Mouse (Mus musculus) CH12.LX (cell line): ENCODE measurements around the gene Fbxo7. TPM values are rescaled to one million over a fixed set of nuclear protein-coding genes. Genes with fewer than 3 reads are reported as not detected.

Experiments
- DNase-seq: peaks from one replicate; pipeline ENCODE4 v3.0.0-alpha.2; 2013; ENCODE audit errors: extremely low read depth
- H3K27ac ChIP-seq: 2 replicates; pipeline ENCODE4 v1.5.1; 2012; ENCODE audit warnings: low read depth, mild to moderate bottlenecking, control low read depth, moderate library complexity; ENCODE audit not compliant: insufficient read depth
- H3K27me3 ChIP-seq: replicated peaks from 2 replicates; pipeline ENCODE3; 2012; ENCODE audit warnings: inconsistent platforms
- H3K36me3 ChIP-seq, 2 experiments: replicated peaks in 1 of 2; 2 replicates each; pipeline versions ENCODE3 to v1.6.1; 2012; ENCODE audit warnings: inconsistent platforms in 1 of 2, low read length in 1 of 2, mild to moderate bottlenecking in 1 of 2, mixed read lengths in 1 of 2, moderate library complexity in 1 of 2; ENCODE audit not compliant: control insufficient read depth in 1 of 2, insufficient read depth in 1 of 2
- H3K4me1 ChIP-seq, 2 experiments: 2 replicates each; pipeline ENCODE4 v1.6.1; 2012; ENCODE audit warnings: inconsistent platforms in 1 of 2, moderate library complexity in 1 of 2; ENCODE audit not compliant: insufficient read depth in 2 of 2, control insufficient read depth in 1 of 2
- H3K4me2 ChIP-seq: 2 replicates; pipeline ENCODE4 v1.6.1; 2012; ENCODE audit warnings: low read depth, mild to moderate bottlenecking, control low read depth; ENCODE audit not compliant: poor library complexity, insufficient read depth, severe bottlenecking
- H3K4me3 ChIP-seq, 3 experiments: fragments of 150-350 bp in 1 of 3; sonication (generic) in 1 of 3; replicated peaks in 1 of 3; 2 replicates each; pipeline versions ENCODE3 to v1.5.1; 2011 to 2012; ENCODE audit warnings: low read depth in 2 of 3, low read length in 2 of 3, mild to moderate bottlenecking in 2 of 3, moderate library complexity in 2 of 3, control low read depth in 1 of 3, improper control_type of control experiment in 1 of 3, inconsistent platforms in 1 of 3, mixed read lengths in 1 of 3; ENCODE audit not compliant: poor library complexity in 1 of 3
- H3K79me2 ChIP-seq: replicated peaks from 2 replicates; pipeline ENCODE4 v1.6.1; 2012; ENCODE audit warnings: mild to moderate bottlenecking, moderate library complexity; ENCODE audit not compliant: control insufficient read depth, poor library complexity, insufficient read depth, severe bottlenecking; ENCODE audit errors: extremely low read depth
- H3K9ac ChIP-seq: 2 replicates; pipeline ENCODE4 v1.6.1; 2012; ENCODE audit warnings: low read depth, mild to moderate bottlenecking, control low read depth, moderate library complexity; ENCODE audit not compliant: insufficient read depth
- H3K9me3 ChIP-seq: replicated peaks from 2 replicates; pipeline ENCODE3; 2012; ENCODE audit warnings: low read length, inconsistent platforms, mixed read lengths
- EP300 ChIP-seq: IDR thresholded peaks from 2 replicates; pipeline ENCODE4 v1.6.1; 2011; ENCODE audit warnings: low read length, improper control_type of control experiment
- IRF4 ChIP-seq: IDR thresholded peaks from 2 replicates; pipeline ENCODE4 v1.6.1; 2014; ENCODE audit warnings: low read depth, mild to moderate bottlenecking, inconsistent platforms, low read length, improper control_type of control experiment
- JUN ChIP-seq: IDR thresholded peaks from 2 replicates; pipeline ENCODE4 v1.6.1; 2011; ENCODE audit warnings: low read depth, mild to moderate bottlenecking, low read length, improper control_type of control experiment, moderate library complexity; ENCODE audit not compliant: insufficient read depth
- JUND ChIP-seq: conservative IDR thresholded peaks from 2 replicates; pipeline ENCODE4 v1.6.1; 2011; ENCODE audit warnings: low read depth, low read length, improper control_type of control experiment
- MAFK ChIP-seq: IDR thresholded peaks from 2 replicates; pipeline ENCODE4 v1.6.1; 2011; ENCODE audit warnings: low read length, improper control_type of control experiment; ENCODE audit not compliant: insufficient replicate concordance
- MAX ChIP-seq: IDR thresholded peaks from 2 replicates; pipeline ENCODE4 v1.6.1; 2011; ENCODE audit warnings: low read length, improper control_type of control experiment
- MAZ ChIP-seq: IDR thresholded peaks from 2 replicates; pipeline ENCODE4 v1.6.1; 2012; ENCODE audit warnings: low read depth, mild to moderate bottlenecking, inconsistent platforms, low read length, improper control_type of control experiment, moderate library complexity
- MEF2A ChIP-seq: IDR thresholded peaks from 2 replicates; pipeline ENCODE4 v1.6.1; 2014; ENCODE audit warnings: low read depth, mild to moderate bottlenecking, inconsistent platforms, low read length, improper control_type of control experiment, borderline replicate concordance
- MXI1 ChIP-seq: IDR thresholded peaks from 2 replicates; pipeline ENCODE4 v1.6.1; 2011; ENCODE audit warnings: mild to moderate bottlenecking, low read depth, low read length, improper control_type of control experiment
- NELFE ChIP-seq: IDR thresholded peaks from 2 replicates; pipeline ENCODE4 v1.6.1; 2011; ENCODE audit warnings: low read depth, low read length, improper control_type of control experiment
- NRF1 ChIP-seq: IDR thresholded peaks from 2 replicates; pipeline ENCODE4 v1.6.1; 2014; ENCODE audit warnings: low read depth, mild to moderate bottlenecking, inconsistent platforms, low read length, improper control_type of control experiment, moderate library complexity
- RAD21 ChIP-seq: IDR thresholded peaks from 2 replicates; pipeline ENCODE4 v1.6.1; 2011; ENCODE audit warnings: low read depth, mild to moderate bottlenecking, low read length, improper control_type of control experiment, moderate library complexity
- RCOR1 ChIP-seq: conservative IDR thresholded peaks from 2 replicates; pipeline ENCODE4 v1.6.1; 2012; ENCODE audit warnings: low read depth, mild to moderate bottlenecking, inconsistent platforms, low read length, improper control_type of control experiment
- SIN3A ChIP-seq: IDR thresholded peaks from 2 replicates; pipeline ENCODE4 v1.6.1; 2012; ENCODE audit warnings: low read length, improper control_type of control experiment, inconsistent platforms
- SMC3 ChIP-seq: IDR thresholded peaks from 2 replicates; pipeline ENCODE4 v1.6.1; 2011; ENCODE audit warnings: low read depth, low read length, improper control_type of control experiment
- UBTF ChIP-seq: IDR thresholded peaks from 2 replicates; pipeline ENCODE4 v1.6.1; 2012; ENCODE audit warnings: low read depth, mild to moderate bottlenecking, inconsistent platforms, low read length, improper control_type of control experiment, moderate library complexity
- USF2 ChIP-seq: conservative IDR thresholded peaks from 2 replicates; pipeline ENCODE4 v1.6.1; 2011; ENCODE audit warnings: low read depth, low read length, improper control_type of control experiment
- ZC3H11A ChIP-seq: IDR thresholded peaks from 2 replicates; pipeline ENCODE4 v1.6.1; 2012; ENCODE audit warnings: low read depth, mild to moderate bottlenecking, inconsistent platforms, low read length, improper control_type of control experiment
- ZKSCAN1 ChIP-seq: IDR thresholded peaks from 2 replicates; pipeline ENCODE4 v1.6.1; 2012; ENCODE audit warnings: low read depth, inconsistent platforms, low read length, improper control_type of control experiment, borderline replicate concordance
- ZMIZ1 ChIP-seq: IDR thresholded peaks from 2 replicates; pipeline ENCODE4 v1.6.1; 2012; ENCODE audit warnings: low read depth, mild to moderate bottlenecking, inconsistent platforms, low read length, improper control_type of control experiment
- dilution Hi-C: fragments of 300-500 bp; cut with MboI; formaldehyde crosslinking; loops from 2 replicates; pipeline ENCODE4 v1.14.3; 2020; ENCODE audit warnings: low sequenced_read_pairs; ENCODE audit not compliant: extremely low pct_unique_long_range_greater_than_20kb, extremely low pct_ligation_motif_present
- in situ Hi-C: fragments of 300-500 bp; cut with MboI; formaldehyde crosslinking; loops from 3 replicates; pipeline ENCODE4 v1.14.3; 2019; ENCODE audit warnings: low sequenced_read_pairs, low pct_ligation_motif_present, low pct_unique_long_range_greater_than_20kb, mixed read lengths
- polyA plus RNA-seq: library from polyadenylated mRNA; unstranded; fragments of >175 nt; gene quantifications from 2 replicates; pipeline ENCODE4 v1.2.1, GENCODE M21; 2012; ENCODE audit warnings: low read depth; ENCODE audit not compliant: insufficient read length
- total RNA-seq, 2 experiments: library from RNA; depleted of rRNA; stranded (reverse); fragments of 300-350 nt in 1 of 2; fragments of >200 nt in 1 of 2; gene quantifications; 2 replicates each; pipeline ENCODE4 v1.2.3; 2012 to 2014

Fbxo7 gene
- total and polyA plus RNA-seq, 3 experiments: 13.1 to 18.7 (median 18.3) TPM

DNA sequence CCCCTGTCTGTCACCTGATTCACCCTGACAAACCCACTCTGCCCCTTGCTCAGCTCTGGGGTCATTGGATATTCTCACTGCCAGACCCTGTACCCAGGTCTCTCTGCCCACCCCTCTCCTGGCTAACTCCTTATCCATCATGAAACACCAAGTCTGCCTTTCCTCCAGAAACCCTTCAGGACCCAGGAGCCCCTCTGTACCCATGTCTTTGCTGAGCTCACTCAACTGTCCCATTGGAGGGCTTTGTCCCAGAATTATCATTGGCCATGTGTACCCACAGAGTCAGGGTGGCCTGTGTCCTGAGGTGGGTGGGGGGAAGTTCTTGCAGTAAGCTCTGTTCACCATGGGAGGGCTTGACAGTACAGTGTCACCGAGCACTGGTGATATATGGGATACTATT, 43.9 kb downstream of the Fbxo7 start:
- dilution Hi-C loops: no loop called here
- H3K27ac ChIP-seq: no peak overlapping the region
- no peaks in the 10 kb centered on the region for H3K36me3 ChIP-seq
- no peaks in the 10 kb centered on the region for H3K79me2 ChIP-seq
- no peak for TF ChIP-seq SMC3
- no peak for TF ChIP-seq RCOR1
- no peak for TF ChIP-seq JUND
- TF ChIP-seq ZC3H11A: no peak
- no peak for TF ChIP-seq MAFK
- TF ChIP-seq NRF1: no peak
- no peak for TF ChIP-seq SIN3A
- no peak for TF ChIP-seq IRF4
- TF ChIP-seq, all 38 proteins: peak for 0
- Histone ChIP-seq H3K4me3 (no peak overlapping the region), H3K4me2 (no peak overlapping the region), H3K9me3 (peaks cover 3% of the 10 kb centered on the region), H3K4me1 (no peaks in the 10 kb centered on the region), H3K9ac (no peak overlapping the region), H3K27me3 (no peaks in the 10 kb centered on the region)
- in situ Hi-C loops: no loop called here
- DNase-seq: no peak

DNA sequence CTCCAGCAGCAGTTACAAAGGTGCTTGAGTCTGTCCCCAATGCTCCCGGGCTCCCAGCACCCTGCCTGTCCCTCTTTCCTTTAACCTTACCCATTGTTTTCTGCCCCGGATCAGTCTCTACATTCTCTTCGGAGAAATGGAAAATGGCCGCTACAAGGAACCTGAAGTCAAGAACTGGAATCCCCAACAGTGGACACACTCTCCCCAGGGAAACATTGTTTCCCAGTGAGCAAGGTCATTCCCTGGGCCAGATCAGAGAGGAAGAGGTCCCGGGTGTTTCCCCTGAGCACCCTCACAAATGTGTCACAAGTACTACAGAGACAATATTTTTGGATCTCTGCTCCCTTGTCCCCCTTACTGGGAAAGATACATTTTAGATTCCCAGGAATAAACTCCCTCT, 44.9 kb downstream of the Fbxo7 start:
- Histone ChIP-seq H3K79me2 (no peaks in the 10 kb centered on the region), H3K9ac (no peak overlapping the region), H3K36me3 (no peaks in the 10 kb centered on the region), H3K27me3 (no peaks in the 10 kb centered on the region)
- in situ Hi-C loops: no loop called here
- DNase-seq: no peak
- TF ChIP-seq RAD21 (no peak), ZMIZ1 (no peak), USF2 (no peak), ZKSCAN1 (no peak), MAX (no peak), NELFE (no peak), NRF1 (no peak), MXI1 (no peak), MEF2A (no peak), EP300 (no peak), MAZ (no peak), UBTF (no peak), JUN (no peak), RCOR1 (no peak), ZC3H11A (no peak)
- TF ChIP-seq, all 38 proteins: peak for 0
- Histone ChIP-seq H3K27ac (no peak overlapping the region), H3K4me3 (no peak overlapping the region), H3K4me1 (no peaks in the 10 kb centered on the region), H3K9me3 (peaks cover 3% of the 10 kb centered on the region), H3K4me2 (no peak overlapping the region)
- dilution Hi-C loops: no loop called here
